Mouse (Mus musculus): ENCODE results near the gene Gsn. TPM values are rescaled to one million over a fixed set of nuclear protein-coding genes. Genes with fewer than 3 reads are reported as not detected.

The Gsn gene
- polyA plus RNA-seq, 1 experiment from 2014 or later: 204 TPM

DNA sequence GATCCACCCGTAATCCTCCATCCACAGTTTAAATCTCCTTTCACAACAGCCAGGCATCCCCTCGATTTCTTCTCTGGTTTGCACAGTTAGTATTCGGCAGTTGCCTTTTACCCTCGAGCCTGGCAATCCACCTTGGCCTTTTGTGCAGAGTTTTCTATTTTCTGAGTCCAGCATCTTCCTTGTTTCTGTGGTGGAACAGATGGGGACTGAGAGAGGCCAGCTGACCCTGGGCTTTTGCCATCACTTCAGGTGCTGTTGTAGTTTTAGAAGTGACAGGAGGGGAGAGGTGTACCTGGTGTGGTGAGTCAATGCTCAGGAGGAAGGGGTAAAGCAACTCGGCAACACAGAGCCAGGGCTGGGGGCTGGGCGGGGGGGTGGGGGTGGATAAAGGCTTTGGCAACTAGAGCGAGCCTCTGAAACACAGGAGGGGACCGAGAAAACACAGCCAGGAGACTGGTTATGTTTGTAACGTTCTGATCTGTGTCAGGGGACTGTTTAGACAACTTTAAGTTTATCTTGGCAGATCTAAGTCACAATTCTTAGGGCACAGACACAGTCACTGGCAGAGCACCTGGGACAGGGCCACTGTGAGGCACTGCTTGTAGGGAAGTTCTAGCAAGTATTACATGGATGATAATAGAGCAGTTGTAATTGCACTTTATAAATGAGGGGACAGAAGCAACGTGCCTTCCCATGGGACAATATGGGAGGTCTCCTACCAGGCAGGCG, 72.0 kb downstream of the Gsn start:
- WGBS: 41% methylated on average over 11 of the region's 11 CpGs
- no peak overlapping the region for H3K27ac ChIP-seq (ENCODE audit: low read length)
- no peak for ATAC-seq (ENCODE audit: insufficient number of reproducible peaks, insufficient read depth, low FRiP score, low read depth)
- H3K4me2 ChIP-seq (replicated peaks; ENCODE audit: low read depth, low read length): no peak overlapping the region
- H3K4me3 ChIP-seq (ENCODE audit: low read depth, low read length): no peak overlapping the region
- no peaks in the 10 kb centered on the region for H3K9me3 ChIP-seq (ENCODE audit: control insufficient read depth, low read depth, low read length)
- no peak overlapping the region for H3K9ac ChIP-seq (replicated peaks; ENCODE audit: low read depth, low read length)
- H3K36me3 ChIP-seq (ENCODE audit: control insufficient read depth, insufficient read depth, low read length): peaks cover 4% of the 10 kb centered on the region; the same call in 1 of the 2 replicates
- no peaks in the 10 kb centered on the region for H3K27me3 ChIP-seq (ENCODE audit: control insufficient read depth, insufficient read depth, low read length)
- peaks cover 7% of the 10 kb centered on the region; the same call in 1 of the 2 replicates for H3K4me1 ChIP-seq (ENCODE audit: control insufficient read depth, insufficient read depth, low read length)

DNA sequence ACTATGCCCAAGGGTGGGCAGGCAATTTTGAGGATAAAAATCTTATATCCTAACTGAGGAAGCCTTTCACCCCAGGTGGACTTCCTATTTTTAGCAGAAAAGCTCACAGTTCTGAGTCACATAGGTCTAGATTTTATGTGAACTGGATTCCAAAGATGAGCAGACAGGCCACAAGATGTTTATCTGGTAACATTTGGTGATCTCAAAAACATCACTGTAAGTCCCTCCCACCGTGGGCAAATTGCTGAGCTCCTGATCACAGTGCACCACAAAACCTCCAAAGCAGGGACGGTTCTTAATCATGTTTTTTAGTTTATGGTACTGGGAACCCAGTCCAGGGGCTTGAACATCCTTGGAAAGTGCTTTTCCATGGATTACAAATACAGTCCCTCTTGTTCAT, 72.9 kb downstream of the Gsn start:
- ATAC-seq (ENCODE audit: insufficient number of reproducible peaks, insufficient read depth, low FRiP score, low read depth): no peak
- H3K9me3 ChIP-seq (ENCODE audit: control insufficient read depth, low read depth, low read length): no peaks in the 10 kb centered on the region

DNA sequence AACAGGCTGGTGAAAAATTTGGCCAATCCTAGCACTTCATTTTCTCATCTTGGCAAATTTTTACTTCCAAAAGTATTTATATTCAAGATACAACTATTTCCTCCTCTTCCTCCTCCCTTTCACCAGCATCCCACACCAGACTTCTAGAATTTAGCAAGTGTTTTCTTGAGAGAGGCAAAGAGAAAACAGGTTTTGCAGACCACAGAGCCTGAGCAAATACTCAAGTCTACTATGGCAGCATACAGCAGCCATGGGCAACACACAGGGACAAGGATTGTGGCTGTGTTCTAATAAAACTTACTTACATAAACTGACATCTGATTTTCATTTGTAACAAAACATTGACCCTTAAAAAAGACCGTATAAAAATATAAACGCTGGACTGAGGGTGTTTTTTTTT, 75.0 kb downstream of the Gsn start:
- peaks cover 7% of the 10 kb centered on the region; the same call in 1 of the 2 replicates for H3K4me1 ChIP-seq (ENCODE audit: control insufficient read depth, insufficient read depth, low read length)
- no peak overlapping the region for H3K27ac ChIP-seq (ENCODE audit: low read length)
- H3K9me3 ChIP-seq (ENCODE audit: control insufficient read depth, low read depth, low read length): no peaks in the 10 kb centered on the region
- ATAC-seq (ENCODE audit: insufficient number of reproducible peaks, insufficient read depth, low FRiP score, low read depth): no peak
- H3K4me2 ChIP-seq (replicated peaks; ENCODE audit: low read depth, low read length): no peak overlapping the region
- 65% methylated on average over 2 of the region's 2 CpGs for WGBS
- no peaks in the 10 kb centered on the region for H3K27me3 ChIP-seq (ENCODE audit: control insufficient read depth, insufficient read depth, low read length)
- H3K36me3 ChIP-seq (ENCODE audit: control insufficient read depth, insufficient read depth, low read length): no peaks in the 10 kb centered on the region
- H3K4me3 ChIP-seq (ENCODE audit: low read depth, low read length): no peak overlapping the region
- no peak overlapping the region for H3K9ac ChIP-seq (replicated peaks; ENCODE audit: low read depth, low read length)

More for the DNA sequence above, 72.9 kb downstream of the Gsn start:
- Histone ChIP-seq H3K4me2 (replicated peaks; ENCODE audit: low read depth, low read length) (no peak overlapping the region), H3K27ac (ENCODE audit: low read length) (no peak overlapping the region), H3K36me3 (ENCODE audit: control insufficient read depth, insufficient read depth, low read length) (no peaks in the 10 kb centered on the region; the same call in 1 of the 2 replicates), H3K9ac (replicated peaks; ENCODE audit: low read depth, low read length) (no peak overlapping the region), H3K27me3 (ENCODE audit: control insufficient read depth, insufficient read depth, low read length) (no peaks in the 10 kb centered on the region), H3K4me3 (ENCODE audit: low read depth, low read length) (no peak overlapping the region), H3K4me1 (ENCODE audit: control insufficient read depth, insufficient read depth, low read length) (peaks cover 7% of the 10 kb centered on the region; the same call in 1 of the 2 replicates)
- 77% methylated on average over 2 of the region's 2 CpGs for WGBS

DNA sequence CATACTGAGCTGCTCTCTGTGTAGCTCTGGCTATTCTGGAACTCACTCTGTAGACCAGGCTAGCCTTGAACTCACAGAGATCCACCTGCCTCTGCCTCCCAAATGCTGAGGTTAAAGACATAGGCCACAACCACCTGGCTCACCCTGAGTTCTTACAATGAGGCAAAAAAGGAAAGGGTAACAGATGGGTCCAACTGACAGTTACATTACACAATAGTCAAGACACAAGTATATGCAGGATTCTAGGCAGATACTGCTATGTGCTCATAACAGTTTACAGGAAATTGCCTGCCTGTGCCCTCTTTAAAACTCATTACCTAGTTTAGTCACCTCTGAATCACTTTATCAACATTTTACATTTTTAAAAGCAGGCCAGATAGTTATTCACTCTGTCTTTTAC, 77.5 kb downstream of the Gsn start:
- H3K9me3 ChIP-seq (ENCODE audit: control insufficient read depth, low read depth, low read length): no peaks in the 10 kb centered on the region
- H3K36me3 ChIP-seq (ENCODE audit: control insufficient read depth, insufficient read depth, low read length): no peaks in the 10 kb centered on the region
- no peak overlapping the region for H3K4me3 ChIP-seq (ENCODE audit: low read depth, low read length)
- H3K9ac ChIP-seq (replicated peaks; ENCODE audit: low read depth, low read length): no peak overlapping the region
- H3K27ac ChIP-seq (ENCODE audit: low read length): no peak overlapping the region
- H3K4me2 ChIP-seq (replicated peaks; ENCODE audit: low read depth, low read length): no peak overlapping the region
- H3K4me1 ChIP-seq (ENCODE audit: control insufficient read depth, insufficient read depth, low read length): peaks cover 6% of the 10 kb centered on the region; the same call in 1 of the 2 replicates
- no peaks in the 10 kb centered on the region for H3K27me3 ChIP-seq (ENCODE audit: control insufficient read depth, insufficient read depth, low read length)
- no peak for ATAC-seq (ENCODE audit: insufficient number of reproducible peaks, insufficient read depth, low FRiP score, low read depth)

DNA sequence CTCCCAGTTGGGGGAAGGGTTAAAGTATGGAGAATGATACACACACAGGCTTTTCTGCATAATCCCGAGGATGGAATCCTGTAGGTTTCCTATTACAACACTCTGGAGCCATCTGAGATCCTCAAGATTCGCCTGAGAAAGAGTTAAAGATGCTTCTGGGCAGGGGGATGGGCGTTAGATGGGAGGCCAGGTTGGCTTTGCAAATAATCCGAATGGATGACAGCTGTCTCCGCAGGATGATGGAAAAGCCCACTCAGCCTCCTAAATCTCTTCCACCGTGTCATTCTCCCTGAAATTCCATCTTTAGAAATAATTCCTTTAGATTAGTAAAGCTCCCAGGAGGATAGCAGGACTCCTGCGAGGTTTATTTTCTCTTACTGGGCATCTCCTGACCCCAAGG, 79.4 kb downstream of the Gsn start:
- Histone ChIP-seq H3K9me3 (ENCODE audit: control insufficient read depth, low read depth, low read length) (no peaks in the 10 kb centered on the region), H3K4me2 (replicated peaks; ENCODE audit: low read depth, low read length) (peak overlapping the region; percentile 98), H3K27ac (ENCODE audit: low read length) (no peak overlapping the region; the same call in 1 of the 2 replicates), H3K36me3 (ENCODE audit: control insufficient read depth, insufficient read depth, low read length) (no peaks in the 10 kb centered on the region), H3K4me1 (ENCODE audit: control insufficient read depth, insufficient read depth, low read length) (peaks cover 6% of the 10 kb centered on the region; the same call in 1 of the 2 replicates), H3K9ac (replicated peaks; ENCODE audit: low read depth, low read length) (peak overlapping the region; percentile 67; the same call in 1 of the 2 replicates), H3K27me3 (ENCODE audit: control insufficient read depth, insufficient read depth, low read length) (no peaks in the 10 kb centered on the region), H3K4me3 (ENCODE audit: low read depth, low read length) (peak overlapping the region; percentile 83)
- 6% methylated on average over 7 of the region's 7 CpGs for WGBS
- ATAC-seq (ENCODE audit: insufficient number of reproducible peaks, insufficient read depth, low FRiP score, low read depth): no peak

DNA sequence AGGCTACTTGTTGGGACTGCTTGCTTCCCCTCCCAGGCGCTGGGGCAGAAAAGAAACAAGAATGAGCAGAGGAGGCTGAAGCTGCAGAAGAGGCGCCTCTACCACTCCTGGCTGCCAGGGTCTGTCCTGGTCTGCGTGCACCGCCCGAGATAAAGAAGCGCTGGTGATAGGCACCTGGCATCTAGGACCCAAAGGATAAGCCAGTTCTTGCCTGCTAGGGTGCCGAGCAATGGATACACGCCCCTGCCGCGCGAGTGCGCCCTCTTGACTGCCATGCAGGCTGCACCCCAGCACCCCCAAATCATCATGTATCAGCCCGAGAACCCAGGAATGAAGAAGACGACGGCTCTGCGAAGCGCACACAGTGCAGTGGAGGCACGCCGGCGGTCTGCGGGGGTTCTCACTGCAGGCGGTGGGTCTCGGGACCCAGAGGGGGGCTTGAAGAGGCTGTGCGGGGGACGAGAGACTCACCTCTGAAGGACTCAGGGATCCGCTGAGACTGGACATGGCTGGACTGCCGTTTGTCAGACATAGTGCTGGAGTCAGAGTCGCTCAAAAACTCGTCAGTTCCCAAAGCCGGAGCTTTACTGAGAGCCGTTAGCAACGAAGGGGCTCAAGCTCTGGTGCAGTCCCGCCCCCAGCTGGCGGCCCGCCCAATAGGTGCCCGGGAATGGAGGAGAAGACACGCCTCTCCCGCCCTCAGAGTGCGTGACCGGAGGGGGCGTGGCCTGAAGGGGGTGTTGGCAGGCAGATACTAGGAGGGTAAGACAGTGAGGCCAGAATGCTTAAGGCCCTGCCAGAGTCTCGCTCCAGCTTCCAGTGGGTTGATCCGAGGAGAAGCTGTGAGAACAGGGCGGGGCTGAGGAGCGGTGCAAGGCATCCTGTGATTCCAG, 80.5 kb downstream of the Gsn start, which contains the start of gene Stom:
Gene Stom (minus strand): TSS at position 589 of the 893 bp plus-strand sequence.
- Histone ChIP-seq H3K27ac (ENCODE audit: low read length) (peak within 1 kb of the TSS; percentile 91), H3K27me3 (ENCODE audit: control insufficient read depth, insufficient read depth, low read length) (no peaks in the 10 kb centered on the region), H3K9ac (replicated peaks; ENCODE audit: low read depth, low read length) (peak within 1 kb of the TSS; percentile 67), H3K9me3 (ENCODE audit: control insufficient read depth, low read depth, low read length) (no peaks in the 10 kb centered on the region), H3K4me1 (ENCODE audit: control insufficient read depth, insufficient read depth, low read length) (peaks cover 6% of the 10 kb centered on the region; the same call in 1 of the 2 replicates), H3K36me3 (ENCODE audit: control insufficient read depth, insufficient read depth, low read length) (no peaks in the 10 kb centered on the region), H3K4me3 (ENCODE audit: low read depth, low read length) (peak within 1 kb of the TSS; percentile 83), H3K4me2 (replicated peaks; ENCODE audit: low read depth, low read length) (peak within 1 kb of the TSS; percentile 98)
- ATAC-seq (ENCODE audit: insufficient number of reproducible peaks, insufficient read depth, low FRiP score, low read depth): peak; percentile 98
- under 1% methylated on average over 45 of the region's 45 CpGs for WGBS

DNA sequence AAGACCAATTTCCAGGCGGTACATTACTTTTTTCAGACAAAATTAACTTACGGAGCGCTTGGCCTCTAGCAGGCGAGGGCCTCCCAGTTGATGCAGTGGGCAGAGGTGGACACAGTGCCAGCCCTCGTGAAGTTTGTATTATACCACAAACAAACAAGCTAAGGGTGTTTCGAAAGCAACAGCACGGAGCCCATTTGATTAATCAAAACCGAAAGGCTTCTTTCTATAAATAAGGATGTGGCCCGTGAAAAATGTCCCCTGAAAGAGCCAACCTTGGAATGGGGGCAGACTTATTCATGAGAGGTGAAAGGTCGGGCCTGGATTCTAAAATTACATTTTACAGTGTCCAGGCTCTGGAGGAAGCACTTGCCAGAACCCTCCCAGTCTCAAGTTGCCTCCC, 81.2 kb downstream of the Gsn start:
- Histone ChIP-seq H3K27me3 (ENCODE audit: control insufficient read depth, insufficient read depth, low read length) (no peaks in the 10 kb centered on the region), H3K4me3 (ENCODE audit: low read depth, low read length) (peak overlapping the region; percentile 83; the same call in 1 of the 2 replicates), H3K4me2 (replicated peaks; ENCODE audit: low read depth, low read length) (peak overlapping the region; percentile 98), H3K9me3 (ENCODE audit: control insufficient read depth, low read depth, low read length) (no peaks in the 10 kb centered on the region), H3K9ac (replicated peaks; ENCODE audit: low read depth, low read length) (no peak overlapping the region), H3K36me3 (ENCODE audit: control insufficient read depth, insufficient read depth, low read length) (no peaks in the 10 kb centered on the region), H3K4me1 (ENCODE audit: control insufficient read depth, insufficient read depth, low read length) (peaks cover 6% of the 10 kb centered on the region; the same call in 1 of the 2 replicates), H3K27ac (ENCODE audit: low read length) (peak overlapping the region; percentile 91)
- ATAC-seq (ENCODE audit: insufficient number of reproducible peaks, insufficient read depth, low FRiP score, low read depth): no peak
- WGBS: 47% methylated on average over 10 of the region's 10 CpGs

DNA sequence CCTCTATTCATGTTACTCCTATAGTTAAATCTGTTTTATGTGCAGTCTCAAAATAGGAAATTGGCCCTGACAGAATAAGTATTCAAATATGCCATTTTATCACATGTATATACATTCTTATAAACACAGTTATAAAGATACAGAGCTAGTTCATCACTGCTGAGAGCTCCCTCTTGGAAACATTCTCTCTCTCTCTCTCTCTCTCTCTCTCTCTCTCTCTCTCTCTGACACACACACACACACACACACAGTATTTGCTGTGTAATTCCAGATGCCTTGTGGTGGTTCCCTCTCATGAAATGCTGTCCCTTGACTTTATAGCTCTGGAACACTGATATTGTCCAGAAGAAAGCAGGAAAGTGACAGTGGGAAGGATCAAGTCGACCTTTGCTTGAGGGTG, 81.9 kb downstream of the Gsn start:
- no peaks in the 10 kb centered on the region for H3K36me3 ChIP-seq (ENCODE audit: control insufficient read depth, insufficient read depth, low read length)
- no peaks in the 10 kb centered on the region for H3K9me3 ChIP-seq (ENCODE audit: control insufficient read depth, low read depth, low read length)
- H3K4me3 ChIP-seq (ENCODE audit: low read depth, low read length): no peak overlapping the region
- no peak overlapping the region for H3K4me2 ChIP-seq (replicated peaks; ENCODE audit: low read depth, low read length)
- H3K27me3 ChIP-seq (ENCODE audit: control insufficient read depth, insufficient read depth, low read length): no peaks in the 10 kb centered on the region
- peaks cover 6% of the 10 kb centered on the region; the same call in 1 of the 2 replicates for H3K4me1 ChIP-seq (ENCODE audit: control insufficient read depth, insufficient read depth, low read length)
- no peak for ATAC-seq (ENCODE audit: insufficient number of reproducible peaks, insufficient read depth, low FRiP score, low read depth)
- H3K27ac ChIP-seq (ENCODE audit: low read length): peak overlapping the region; percentile 1; the same call in 1 of the 2 replicates
- H3K9ac ChIP-seq (replicated peaks; ENCODE audit: low read depth, low read length): no peak overlapping the region
- 63% methylated on average over 1 of the region's 1 CpGs for WGBS

Measured in stomach, embryonic 14.5 days (tissue).